Mouse (Mus musculus) gastrocnemius, postnatal 36 days (tissue): Measurements from ENCODE around the gene Sphk2. TPM values are rescaled to one million over a fixed set of nuclear protein-coding genes. Genes with fewer than 3 reads are reported as not detected.

Source experiments
- DNase-seq, 2 experiments: peaks; one replicate each; pipeline ENCODE4 v3.0.0; 2022
- intact Hi-C: fragments of 180-260 bp; cut with DNase I; formaldehyde crosslinking; loops from one replicate; pipeline ENCODE4 v1.15.1; 2025
- total RNA-seq, 2 experiments: library from RNA; stranded (reverse); gene quantifications; 2 replicates each; pipeline ENCODE4 v1.2.3; 2021

Sphk2 gene
- total RNA-seq, 2 experiments from 2014 or later = 12.2 to 12.7 TPM

- intact Hi-C loops = no loop called here
Observed at GRCm38 (mm10) chr7:45700301-45701015, 17.3 kb downstream of the Sphk2 start.

GRCm38 (mm10) chr7:45699523-45700141 lies 18.2 kb downstream of the Sphk2 start, which contains the start of gene Car11:
TSS of gene Car11 (plus strand) at chr7:45699843.
- DNase-seq = no peak
- intact Hi-C loops = no loop called here

More at GRCm38 (mm10) chr7:45700301-45701015, 17.3 kb downstream of the Sphk2 start:
- DNase-seq = peak; percentile 62 to 65

- no peak for DNase-seq
- intact Hi-C loops = no loop called here
Observed at GRCm38 (mm10) chr7:45697894-45698293, 19.9 kb downstream of the Sphk2 start.

- no peak for DNase-seq
- intact Hi-C loops = no loop called here
Observed at GRCm38 (mm10) chr7:45695098-45695497, 22.7 kb downstream of the Sphk2 start.

GRCm38 (mm10) chr7:45693921-45694591 lies 23.7 kb downstream of the Sphk2 start, which contains the start of gene Sec1:
TSS of gene Sec1 (minus strand) at chr7:45694402.
- intact Hi-C loops = loop anchor here (5.0 kb wide), 1 partner anchor 37 kb away; no protein-coding TSS in a partner anchor
- DNase-seq = no peak

GRCm38 (mm10) chr7:45692364-45692763 lies 25.4 kb downstream of the Sphk2 start:
- DNase-seq = no peak
- intact Hi-C loops = loop anchor here (5.0 kb wide), 1 partner anchor 35 kb away; no protein-coding TSS in a partner anchor

- intact Hi-C loops = loop anchor here (5.0 kb wide), 1 partner anchor 32 kb away; no protein-coding TSS in a partner anchor
- no peak for DNase-seq
Observed at GRCm38 (mm10) chr7:45689800-45690199, 28.0 kb downstream of the Sphk2 start.

GRCm38 (mm10) chr7:45689099-45689498 lies 28.7 kb downstream of the Sphk2 start:
- no peak for DNase-seq
- intact Hi-C loops = no loop called here

- peak in 1 of 2 experiments; percentile 1 for DNase-seq
- intact Hi-C loops = no loop called here
Observed at GRCm38 (mm10) chr7:45686841-45687240, 31.0 kb downstream of the Sphk2 start.

GRCm38 (mm10) chr7:45685811-45686210 lies 32.0 kb downstream of the Sphk2 start:
- intact Hi-C loops = no loop called here
- no peak for DNase-seq

- intact Hi-C loops = loop anchor here (2.0 kb wide), 1 partner anchor 37 kb away; no protein-coding TSS in a partner anchor
- DNase-seq = no peak
Observed at GRCm38 (mm10) chr7:45683396-45684050, 34.3 kb downstream of the Sphk2 start, which contains the start of gene Ntn5. TSS of gene Ntn5 (plus strand) at chr7:45684022.

GRCm38 (mm10) chr7:45682144-45683126 lies 35.4 kb downstream of the Sphk2 start:
- intact Hi-C loops = loop anchor here (2.0 kb wide), 1 partner anchor 36 kb away; no protein-coding TSS in a partner anchor

GRCm38 (mm10) chr7:45681046-45681736 lies 36.6 kb downstream of the Sphk2 start:
- intact Hi-C loops = no loop called here
- no peak for DNase-seq

More at GRCm38 (mm10) chr7:45682144-45683126, 35.4 kb downstream of the Sphk2 start:
- DNase-seq = peak; percentile 81

GRCm38 (mm10) chr7:45679966-45680621 lies 37.7 kb downstream of the Sphk2 start:
- intact Hi-C loops = no loop called here
- DNase-seq = no peak

- no peak for DNase-seq
- intact Hi-C loops = no loop called here
Observed at GRCm38 (mm10) chr7:45678513-45678912, 39.3 kb downstream of the Sphk2 start.

GRCm38 (mm10) chr7:45677627-45678295 lies 40.0 kb downstream of the Sphk2 start:
- intact Hi-C loops = no loop called here
- DNase-seq = no peak

- no peak for DNase-seq
- intact Hi-C loops = loop anchor here (5.0 kb wide), 1 partner anchor 52 kb away; the partner anchor contains the start of genes Fgf21 and Fut1
Observed at GRCm38 (mm10) chr7:45668921-45669320, 48.9 kb downstream of the Sphk2 start.
